Mouse (Mus musculus) embryonic facial prominence, embryonic 14.5 days (tissue): Measurements from ENCODE around the gene Skap2. TPM values are rescaled to one million over a fixed set of nuclear protein-coding genes. Genes with fewer than 3 reads are reported as not detected.

Source experiments
- ATAC-seq: fragments of 200-750 bp; cut with Nextera tagmentation; 2 replicates; pipeline ENCODE4 v1.8.0; 2017; ENCODE audit warnings: low read depth, moderate number of reproducible peaks, moderate TSS enrichment
- DNase-seq: peaks from one replicate; pipeline ENCODE4 v3.0.0-alpha.2; 2015; ENCODE audit warnings: low spot score
- H3K27ac ChIP-seq: fragments of 300-500 bp; sonication (generic); replicated peaks from 2 replicates; pipeline ENCODE4 v1.5.1; 2014; ENCODE audit warnings: low read depth, mild to moderate bottlenecking, low read length, moderate library complexity
- H3K27me3 ChIP-seq: fragments of 300-500 bp; sonication (generic); replicated peaks from 2 replicates; pipeline ENCODE4 v1.6.1; 2014; ENCODE audit warnings: low read length; ENCODE audit not compliant: control insufficient read depth, insufficient read depth
- H3K36me3 ChIP-seq: fragments of 300-500 bp; sonication (generic); 2 replicates; pipeline ENCODE4 v1.6.1; 2014; ENCODE audit warnings: low read length, mixed read lengths; ENCODE audit not compliant: control insufficient read depth, insufficient read depth
- H3K4me1 ChIP-seq: fragments of 300-500 bp; sonication (generic); 2 replicates; pipeline ENCODE4 v1.6.1; 2014; ENCODE audit warnings: antibody characterized with exemption, low read length; ENCODE audit not compliant: control insufficient read depth, insufficient read depth
- H3K4me2 ChIP-seq: fragments of 300-500 bp; sonication (generic); 2 replicates; pipeline ENCODE4 v1.6.1; 2014; ENCODE audit warnings: low read depth, mild to moderate bottlenecking, low read length, moderate library complexity, mixed read lengths
- H3K4me3 ChIP-seq: fragments of 300-500 bp; sonication (generic); 2 replicates; pipeline ENCODE4 v1.5.1; 2014; ENCODE audit warnings: low read depth, mild to moderate bottlenecking, low read length
- H3K9ac ChIP-seq: fragments of 300-500 bp; sonication (generic); 2 replicates; pipeline ENCODE4 v1.6.1; 2014; ENCODE audit warnings: low read depth, mild to moderate bottlenecking, low read length, moderate library complexity, mixed read lengths
- H3K9me3 ChIP-seq: fragments of 300-500 bp; sonication (generic); 2 replicates; pipeline ENCODE4 v1.6.1; 2016; ENCODE audit warnings: low read length; ENCODE audit not compliant: control insufficient read depth
- WGBS: fragments of 180-500 bp; shearing (Covaris S2); extraction: QIAGEN DNeasy Blood & Tissue Kit; methylation state at CpG from one replicate; pipeline ENCODE4 v1.1.7; 2014; 5-methylcytosine and 5-hydroxymethylcytosine counted together
- polyA plus RNA-seq: library from polyadenylated mRNA; unstranded; fragments of >200 nt; fragmentation: Nextera tagmentation; extraction: Ambion mirVana; gene quantifications from 2 replicates; pipeline ENCODE4 v1.2.1, GENCODE M21; 2014

Skap2 gene
- polyA plus RNA-seq, 1 experiment from 2014 or later = 18.9 TPM

DNA sequence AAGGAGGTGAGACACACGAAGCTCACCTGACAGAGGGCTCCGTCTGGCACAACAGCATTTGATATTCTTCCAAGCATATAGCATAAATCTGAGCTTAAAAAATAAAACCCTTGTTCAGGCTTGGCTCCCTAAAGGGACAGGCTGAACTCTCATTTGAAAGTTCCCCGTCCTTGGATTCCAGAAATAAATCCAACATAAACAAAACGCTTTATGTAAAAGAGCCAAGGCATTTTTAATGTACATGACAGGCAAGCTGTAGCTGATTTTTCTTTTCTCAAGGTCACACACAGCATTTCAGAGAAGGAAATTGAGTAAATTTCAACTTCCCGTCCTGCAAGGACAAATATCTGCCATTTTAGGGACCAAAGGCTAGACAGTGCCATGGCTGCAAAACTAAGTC, 122.0 kb downstream of the Skap2 start:
- Histone ChIP-seq H3K9me3 (no peaks in the 10 kb centered on the region), H3K27me3 (no peaks in the 10 kb centered on the region), H3K4me1 (peaks cover 5% of the 10 kb centered on the region; the same call in 1 of the 2 replicates), H3K4me2 (no peak overlapping the region), H3K36me3 (no peaks in the 10 kb centered on the region), H3K4me3 (no peak overlapping the region), H3K9ac (no peak overlapping the region), H3K27ac (no peak overlapping the region)
- ATAC-seq (no peak), DNase-seq (peak; percentile 34)
- WGBS = 45% methylated on average over 5 of the region's 5 CpGs

DNA sequence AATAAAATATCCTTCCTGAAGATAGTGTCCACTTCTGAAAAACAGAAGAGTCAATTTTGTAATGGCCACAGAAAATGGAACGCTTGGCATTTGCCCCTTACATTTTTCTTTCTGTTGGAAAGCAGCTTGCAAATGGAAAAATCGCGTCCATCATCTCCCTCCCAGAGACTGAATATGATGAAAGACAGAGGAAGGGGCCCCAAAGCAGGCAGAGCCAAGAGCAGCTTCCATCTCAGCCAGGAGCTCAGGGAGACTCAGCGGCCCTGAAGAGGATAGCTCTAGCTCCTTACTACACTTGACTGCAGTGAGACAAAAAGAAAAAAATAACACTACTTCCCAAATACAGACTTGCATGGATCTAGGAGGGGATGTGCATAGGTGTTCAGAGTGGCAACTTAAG, 122.5 kb downstream of the Skap2 start:
- Histone ChIP-seq H3K27me3 (no peaks in the 10 kb centered on the region), H3K9ac (no peak overlapping the region), H3K4me1 (peaks cover 5% of the 10 kb centered on the region; the same call in 1 of the 2 replicates), H3K27ac (no peak overlapping the region), H3K36me3 (no peaks in the 10 kb centered on the region), H3K4me3 (no peak overlapping the region), H3K9me3 (no peaks in the 10 kb centered on the region), H3K4me2 (no peak overlapping the region)
- no peak for ATAC-seq
- DNase-seq = no peak
- 54% methylated on average over 4 of the region's 4 CpGs for WGBS

DNA sequence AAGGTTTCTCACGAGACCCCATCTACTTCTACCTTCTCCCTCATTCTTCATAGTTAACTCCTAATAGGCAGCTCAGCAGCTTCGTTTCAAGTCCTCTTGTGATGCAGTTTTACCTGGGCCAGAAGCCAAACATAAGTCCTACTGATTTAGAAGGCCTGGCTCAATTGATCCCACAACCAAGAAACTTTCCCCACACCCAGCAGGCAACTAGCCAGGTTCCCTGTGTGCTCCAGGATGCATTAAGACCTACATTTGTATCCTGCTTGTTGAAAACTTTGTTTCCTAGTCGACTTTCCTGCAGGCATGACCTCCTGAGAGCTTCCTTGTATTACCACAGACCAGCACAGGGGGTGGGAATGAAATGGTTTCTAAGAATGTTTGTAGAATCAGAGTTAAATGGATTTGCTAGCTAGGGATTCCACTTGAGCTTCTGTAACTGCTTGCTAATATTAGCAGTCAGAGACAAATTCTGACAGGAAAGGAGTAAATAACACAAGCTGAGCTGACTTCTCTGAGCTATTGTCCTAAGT, 125.4 kb downstream of the Skap2 start:
- DNase-seq = peak; percentile 91
- Histone ChIP-seq H3K27me3 (no peaks in the 10 kb centered on the region), H3K27ac (no peak overlapping the region), H3K9me3 (no peaks in the 10 kb centered on the region), H3K4me1 (peaks cover 5% of the 10 kb centered on the region; the same call in 1 of the 2 replicates), H3K36me3 (no peaks in the 10 kb centered on the region), H3K4me3 (no peak overlapping the region), H3K4me2 (no peak overlapping the region), H3K9ac (no peak overlapping the region)
- no peak for ATAC-seq
- 26% methylated on average over 3 of the region's 3 CpGs for WGBS

DNA sequence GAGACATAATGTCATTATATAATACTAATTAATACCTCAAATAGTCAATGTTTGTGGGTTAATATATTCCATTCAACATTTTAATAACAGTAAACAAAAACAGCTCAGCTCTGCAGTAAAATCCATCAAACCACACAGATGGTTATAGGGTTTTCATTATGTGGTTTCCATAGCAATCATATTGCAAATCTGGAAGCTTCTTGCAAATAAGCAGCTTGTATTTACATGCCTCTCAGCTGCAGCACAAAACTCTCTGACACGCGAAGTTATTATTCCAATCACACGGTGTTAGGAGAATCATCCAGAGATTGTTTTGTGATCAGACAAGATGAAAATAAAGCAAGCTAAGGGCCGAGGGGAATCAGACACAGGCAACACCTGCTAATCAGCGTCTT, 129.5 kb downstream of the Skap2 start:
- Histone ChIP-seq H3K9ac (no peak overlapping the region), H3K27me3 (no peaks in the 10 kb centered on the region; the same call in 1 of the 2 replicates), H3K4me1 (peaks cover 10% of the 10 kb centered on the region; the same call in 1 of the 2 replicates), H3K9me3 (no peaks in the 10 kb centered on the region), H3K4me3 (no peak overlapping the region), H3K4me2 (no peak overlapping the region), H3K27ac (no peak overlapping the region), H3K36me3 (no peaks in the 10 kb centered on the region)
- DNase-seq = no peak
- ATAC-seq = no peak
- WGBS = 59% methylated on average over 5 of the region's 5 CpGs

DNA sequence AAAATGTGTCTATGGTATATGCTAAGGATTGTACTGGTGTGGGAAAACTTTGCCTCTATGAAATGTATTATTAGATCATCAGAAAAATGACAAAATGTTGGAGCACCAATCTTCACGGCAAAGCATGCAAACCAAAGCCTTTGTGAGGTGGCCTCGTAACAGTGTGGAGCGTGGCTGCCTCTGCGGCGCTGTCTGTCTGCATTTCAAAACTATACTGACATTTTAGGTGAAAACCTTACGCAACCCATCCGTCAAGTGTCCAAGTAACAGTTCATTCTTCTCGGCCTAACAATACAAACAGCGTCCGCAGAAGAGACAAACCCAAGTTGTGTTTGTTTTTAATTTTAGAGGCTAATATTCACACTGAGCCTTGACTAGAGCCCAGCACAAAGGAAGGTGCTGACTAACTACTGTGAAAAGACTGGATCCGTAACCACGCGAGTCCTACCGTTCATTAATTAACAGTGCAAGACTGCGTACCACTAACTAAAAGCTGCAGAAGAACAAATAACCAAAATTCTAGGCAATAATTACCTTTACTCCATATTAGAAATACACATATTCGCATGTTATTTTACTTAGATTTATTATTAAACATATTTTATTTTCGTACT, 130.0 kb downstream of the Skap2 start:
- ATAC-seq (no peak), DNase-seq (no peak)
- Histone ChIP-seq H3K27ac (no peak overlapping the region), H3K4me1 (peaks cover 10% of the 10 kb centered on the region; the same call in 1 of the 2 replicates), H3K4me2 (no peak overlapping the region), H3K36me3 (no peaks in the 10 kb centered on the region), H3K9ac (no peak overlapping the region), H3K27me3 (no peaks in the 10 kb centered on the region; the same call in 1 of the 2 replicates), H3K9me3 (no peaks in the 10 kb centered on the region), H3K4me3 (no peak overlapping the region)
- 84% methylated on average over 17 of the region's 17 CpGs for WGBS

DNA sequence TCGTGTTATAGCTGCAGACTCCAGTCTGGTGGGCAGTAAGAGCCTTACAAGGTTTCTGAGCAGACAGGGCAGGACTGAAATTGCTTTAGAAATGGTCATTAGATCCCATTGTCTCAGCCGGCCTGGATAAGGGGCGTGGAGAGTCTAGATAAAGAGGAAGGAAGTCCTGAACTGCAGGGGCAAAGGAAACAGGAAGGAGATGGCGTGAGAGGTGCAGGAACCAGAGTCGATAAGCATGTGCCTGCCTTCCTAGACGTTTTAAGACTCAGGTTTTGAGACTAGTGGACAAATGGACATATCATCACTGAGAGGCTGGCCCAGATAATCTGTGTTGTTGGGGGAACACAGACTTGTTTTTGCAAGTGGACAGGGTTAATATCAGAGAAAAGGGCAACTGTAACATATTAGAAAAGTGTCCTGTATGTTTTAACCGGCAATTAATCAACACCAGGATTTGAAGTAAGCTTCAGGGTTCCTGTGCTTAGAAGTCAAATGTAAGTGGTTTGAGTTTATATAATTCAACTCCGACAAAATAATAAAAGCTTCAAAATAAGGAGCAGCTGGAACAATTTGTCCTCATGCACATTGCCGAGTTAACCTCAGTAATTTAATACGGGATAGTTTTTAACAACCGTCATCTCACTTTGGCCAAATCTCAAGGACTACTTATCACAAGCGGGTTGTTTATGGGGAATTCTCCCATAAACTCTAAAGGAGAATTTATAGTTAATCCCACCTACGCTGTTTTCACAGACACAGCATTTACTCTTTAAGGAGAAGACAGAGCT, 131.0 kb downstream of the Skap2 start:
- Histone ChIP-seq H3K4me1 (peaks cover 10% of the 10 kb centered on the region; the same call in 1 of the 2 replicates), H3K4me2 (peak overlapping the region; percentile 2; the same call in 1 of the 2 replicates), H3K9ac (no peak overlapping the region), H3K36me3 (no peaks in the 10 kb centered on the region), H3K9me3 (no peaks in the 10 kb centered on the region), H3K4me3 (no peak overlapping the region), H3K27me3 (no peaks in the 10 kb centered on the region; the same call in 1 of the 2 replicates), H3K27ac (peak overlapping the region; percentile 40)
- DNase-seq = no peak
- WGBS = 37% methylated on average over 13 of the region's 13 CpGs
- no peak for ATAC-seq

DNA sequence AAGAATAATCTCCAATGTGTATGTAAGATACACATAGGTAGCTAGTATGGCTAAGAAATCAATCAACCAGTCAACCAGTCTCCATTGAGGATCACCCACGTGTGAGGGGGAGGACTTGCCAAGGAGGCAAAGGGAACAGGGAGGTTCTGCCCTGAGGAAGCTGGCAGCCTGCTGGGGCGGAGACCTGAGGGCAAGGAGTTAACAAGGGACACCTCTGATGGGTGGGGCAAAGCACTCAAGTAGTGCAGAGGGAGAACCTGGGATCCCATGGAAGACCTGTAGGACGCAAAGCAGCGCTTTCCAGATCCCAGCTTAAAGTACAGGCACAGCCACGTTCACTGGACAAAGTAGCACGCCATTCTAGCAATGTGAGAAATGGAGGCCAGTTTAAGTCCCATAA, 131.6 kb downstream of the Skap2 start:
- no peak overlapping the region for H3K4me3 ChIP-seq
- H3K27me3 ChIP-seq = no peaks in the 10 kb centered on the region; the same call in 1 of the 2 replicates
- H3K27ac ChIP-seq = peak overlapping the region; percentile 40
- no peak overlapping the region for H3K9ac ChIP-seq
- WGBS = 50% methylated on average over 6 of the region's 6 CpGs
- DNase-seq (no peak), ATAC-seq (no peak)
- H3K4me2 ChIP-seq = 0 out of 2 replicates have a peak overlapping the region, but pooled peaks have one; percentile 2
- H3K9me3 ChIP-seq = no peaks in the 10 kb centered on the region
- H3K36me3 ChIP-seq = no peaks in the 10 kb centered on the region
- peaks cover 10% of the 10 kb centered on the region; the same call in 1 of the 2 replicates for H3K4me1 ChIP-seq

DNA sequence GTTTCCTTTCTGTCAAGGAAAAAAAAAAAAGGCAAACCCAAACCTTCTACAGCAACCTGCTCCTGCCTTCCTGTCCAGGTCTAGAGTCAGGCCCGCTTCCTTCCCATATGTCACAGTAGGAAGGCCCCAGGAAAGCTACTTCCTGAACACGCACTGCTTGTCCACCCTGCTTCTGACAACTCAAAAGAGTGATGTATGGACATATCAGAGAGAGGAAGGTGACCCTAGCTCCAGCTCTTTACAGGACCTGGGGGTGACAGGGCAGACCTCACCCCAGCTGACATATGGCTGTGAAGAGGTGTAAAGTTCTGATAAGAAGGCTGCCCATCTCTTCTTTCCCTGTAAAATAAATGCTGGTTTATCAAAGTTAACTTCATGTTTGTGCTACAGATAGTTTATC, 133.8 kb downstream of the Skap2 start:
- no peaks in the 10 kb centered on the region; the same call in 1 of the 2 replicates for H3K27me3 ChIP-seq
- 78% methylated on average over 2 of the region's 2 CpGs for WGBS
- no peak overlapping the region for H3K4me3 ChIP-seq
- no peak overlapping the region for H3K27ac ChIP-seq
- H3K4me2 ChIP-seq = no peak overlapping the region
- DNase-seq (no peak), ATAC-seq (no peak)
- H3K9me3 ChIP-seq = no peaks in the 10 kb centered on the region
- H3K9ac ChIP-seq = no peak overlapping the region
- H3K36me3 ChIP-seq = no peaks in the 10 kb centered on the region
- peaks cover 10% of the 10 kb centered on the region; the same call in 1 of the 2 replicates for H3K4me1 ChIP-seq
